Mouse (Mus musculus) hindbrain, postnatal 0 days (tissue): ENCODE measurements around the gene Tcirg1. TPM values are rescaled to one million over a fixed set of nuclear protein-coding genes. Genes with fewer than 3 reads are reported as not detected.
A peak's percentile ranks its signal among the peaks of the same experiment; 100 is the strongest.

Experiments used
- ATAC-seq: fragments of 200-750 bp; cut with Nextera tagmentation; 2 replicates; pipeline ENCODE4 v1.8.0; 2017; ENCODE audit warnings: mild to moderate bottlenecking, moderate TSS enrichment, moderate library complexity
- DNase-seq: peaks from one replicate; pipeline ENCODE4 v3.0.0-alpha.2; 2015; ENCODE audit warnings: low spot score
- H3K27ac ChIP-seq: fragments of 300-500 bp; sonication (generic); 2 replicates; pipeline ENCODE4 v1.5.1; 2014; ENCODE audit warnings: mild to moderate bottlenecking
- H3K27me3 ChIP-seq: fragments of 300-500 bp; sonication (generic); 2 replicates; pipeline ENCODE4 v1.6.1; 2014; ENCODE audit warnings: low read length, mixed read lengths; ENCODE audit not compliant: insufficient read depth
- H3K36me3 ChIP-seq: fragments of 300-500 bp; sonication (generic); 2 replicates; pipeline ENCODE4 v1.6.1; 2014; ENCODE audit warnings: low read length, mixed read lengths; ENCODE audit not compliant: insufficient read depth
- H3K4me1 ChIP-seq: fragments of 300-500 bp; sonication (generic); 2 replicates; pipeline ENCODE4 v1.6.1; 2014; ENCODE audit warnings: antibody characterized with exemption, low read length, mixed read lengths; ENCODE audit not compliant: insufficient read depth
- H3K4me2 ChIP-seq: fragments of 300-500 bp; sonication (generic); 2 replicates; pipeline ENCODE4 v1.6.1; 2014; ENCODE audit warnings: low read depth, mild to moderate bottlenecking, low read length, moderate library complexity, mixed read lengths
- H3K4me3 ChIP-seq: fragments of 300-500 bp; sonication (generic); 2 replicates; pipeline ENCODE4 v1.5.1; 2014; ENCODE audit warnings: low read length
- H3K9ac ChIP-seq: fragments of 300-500 bp; sonication (generic); replicated peaks from 2 replicates; pipeline ENCODE4 v1.6.1; 2014; ENCODE audit warnings: mild to moderate bottlenecking, low read length, moderate library complexity, mixed read lengths
- H3K9me3 ChIP-seq: fragments of 300-500 bp; sonication (generic); 2 replicates; pipeline ENCODE4 v1.6.1; 2016; ENCODE audit warnings: low read length, mixed read lengths
- CTCF ChIP-seq: IDR thresholded peaks from 2 replicates; pipeline ENCODE4 v1.5.1; 2016; ENCODE audit warnings: antibody characterized with exemption, control low read depth, low read depth
- WGBS: fragments of 180-500 bp; shearing (Covaris S2); extraction: QIAGEN DNeasy Blood & Tissue Kit; methylation state at CpG from one replicate; pipeline ENCODE4 v1.1.7; 2014; 5-methylcytosine and 5-hydroxymethylcytosine counted together
- polyA plus RNA-seq: library from polyadenylated mRNA; unstranded; fragments of >200 nt; fragmentation: Nextera tagmentation; extraction: Ambion mirVana; gene quantifications from 2 replicates; pipeline ENCODE4 v1.2.1, GENCODE M21; 2015
- total RNA-seq: library from RNA; depleted of rRNA; stranded (reverse); fragments of >200 nt; gene quantifications from 2 replicates; pipeline ENCODE4 v1.2.3, GENCODE M21; 2014

Tcirg1 gene
- total and polyA plus RNA-seq, 2 experiments from 2014 or later: 17.3 to 44.0 TPM

GRCm38 (mm10) chr19:3935032-3935895 lies 28.3 kb upstream of the Tcirg1 start, which contains the start of gene Unc93b1:
Unc93b1 (plus strand) TSS chr19:3935186.
- Histone ChIP-seq H3K36me3 (no peaks in the 10 kb centered on the region), H3K9me3 (no peaks in the 10 kb centered on the region), H3K9ac (peak within 1 kb of the TSS; percentile 39), H3K4me3 (peak within 1 kb of the TSS; percentile 36), H3K4me2 (peak within 1 kb of the TSS; percentile 78), H3K4me1 (0 out of 2 replicates have a peak, but pooled peaks cover 15% of the 10 kb centered on the region), H3K27ac (no peak within 1 kb of the TSS), H3K27me3 (no peaks in the 10 kb centered on the region)
- peak; percentile 50 for DNase-seq
- WGBS: 7% methylated on average over 42 of the region's 42 CpGs
- TF ChIP-seq CTCF: no peak
- ATAC-seq: peak; percentile 78

GRCm38 (mm10) chr19:3931716-3932115 lies 24.8 kb upstream of the Tcirg1 start:
- ATAC-seq (no peak), DNase-seq (no peak)
- no peak for TF ChIP-seq CTCF
- Histone ChIP-seq H3K9ac (no peak overlapping the region), H3K27ac (no peak overlapping the region), H3K9me3 (no peaks in the 10 kb centered on the region), H3K36me3 (no peaks in the 10 kb centered on the region), H3K4me1 (0 out of 2 replicates have a peak, but pooled peaks cover 18% of the 10 kb centered on the region), H3K4me3 (no peak overlapping the region), H3K27me3 (no peaks in the 10 kb centered on the region), H3K4me2 (no peak overlapping the region)
- WGBS: 90% methylated on average over 9 of the region's 9 CpGs

GRCm38 (mm10) chr19:3930262-3931057 lies 23.5 kb upstream of the Tcirg1 start:
- no peaks in the 10 kb centered on the region for H3K27me3 ChIP-seq
- no peaks in the 10 kb centered on the region for H3K36me3 ChIP-seq
- no peak for TF ChIP-seq CTCF
- H3K9me3 ChIP-seq: no peaks in the 10 kb centered on the region
- 61% methylated on average over 21 of the region's 21 CpGs for WGBS
- DNase-seq (peak; percentile 31), ATAC-seq (no peak)
- H3K4me3 ChIP-seq: no peak overlapping the region
- H3K4me2 ChIP-seq: no peak overlapping the region
- H3K27ac ChIP-seq: peak overlapping the region; percentile 73
- 0 out of 2 replicates have a peak, but pooled peaks cover 12% of the 10 kb centered on the region for H3K4me1 ChIP-seq
- peak overlapping the region; percentile 25; the same call in 1 of the 2 replicates for H3K9ac ChIP-seq

- Histone ChIP-seq H3K4me1 (0 out of 2 replicates have a peak, but pooled peaks cover 9% of the 10 kb centered on the region), H3K4me3 (no peak within 1 kb of the TSS), H3K9ac (peak within 1 kb of the TSS; percentile 25; the same call in 1 of the 2 replicates), H3K4me2 (peak within 1 kb of the TSS; percentile 29), H3K27ac (peak within 1 kb of the TSS; percentile 73), H3K27me3 (no peaks in the 10 kb centered on the region), H3K36me3 (no peaks in the 10 kb centered on the region), H3K9me3 (no peaks in the 10 kb centered on the region)
- DNase-seq: peak; percentile 82
- peak; percentile 89 for ATAC-seq
- WGBS: 27% methylated on average over 12 of the region's 12 CpGs
- TF ChIP-seq CTCF: no peak
Measured at GRCm38 (mm10) chr19:3929211-3929941, 22.4 kb upstream of the Tcirg1 start, which contains the start of gene Aldh3b1. Aldh3b1 (minus strand) TSS chr19:3929808.

GRCm38 (mm10) chr19:3928779-3929178 lies 21.8 kb upstream of the Tcirg1 start:
- Histone ChIP-seq H3K36me3 (no peaks in the 10 kb centered on the region), H3K4me3 (no peak overlapping the region), H3K9ac (no peak overlapping the region), H3K4me2 (no peak overlapping the region), H3K9me3 (no peaks in the 10 kb centered on the region), H3K27ac (peak overlapping the region; percentile 73; the same call in 1 of the 2 replicates), H3K27me3 (no peaks in the 10 kb centered on the region), H3K4me1 (0 out of 2 replicates have a peak, but pooled peaks cover 9% of the 10 kb centered on the region)
- no peak for DNase-seq
- 50% methylated on average over 4 of the region's 4 CpGs for WGBS
- ATAC-seq: no peak
- no peak for TF ChIP-seq CTCF

GRCm38 (mm10) chr19:3927989-3928388 lies 21.1 kb upstream of the Tcirg1 start:
- WGBS: 88% methylated on average over 4 of the region's 4 CpGs
- ATAC-seq (no peak), DNase-seq (no peak)
- H3K9ac ChIP-seq: no peak overlapping the region
- no peak overlapping the region for H3K27ac ChIP-seq
- TF ChIP-seq CTCF: no peak
- H3K27me3 ChIP-seq: no peaks in the 10 kb centered on the region
- H3K4me1 ChIP-seq: 0 out of 2 replicates have a peak, but pooled peaks cover 9% of the 10 kb centered on the region
- H3K9me3 ChIP-seq: no peaks in the 10 kb centered on the region
- no peaks in the 10 kb centered on the region for H3K36me3 ChIP-seq
- no peak overlapping the region for H3K4me3 ChIP-seq
- H3K4me2 ChIP-seq: no peak overlapping the region
